Mouse (Mus musculus): ENCODE measurements around the gene Ppfia2. TPM values are rescaled to one million over a fixed set of nuclear protein-coding genes. Genes with fewer than 3 reads are reported as not detected.

The Ppfia2 gene
- polyA plus RNA-seq, 1 experiment = not detected

DNA sequence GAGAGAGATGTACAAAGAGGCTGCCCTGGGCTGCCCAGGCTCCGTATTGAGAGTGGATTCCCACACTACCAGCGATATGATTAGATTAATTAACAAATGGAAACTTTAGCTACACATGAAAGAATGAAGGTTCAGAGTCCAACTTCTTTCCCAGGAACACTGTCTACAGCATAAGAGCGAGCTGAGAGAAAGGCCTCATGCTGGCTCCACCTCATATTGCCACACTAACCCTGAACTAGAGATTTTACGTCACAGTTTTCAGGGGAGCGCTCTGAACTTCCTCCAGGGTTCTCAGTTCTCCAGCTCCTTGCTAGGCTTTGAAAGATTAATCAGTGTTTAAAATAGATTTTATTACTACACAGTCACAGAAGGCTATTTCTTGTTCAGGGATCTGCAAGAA is 471.2 kb downstream of the Ppfia2 start:
- no peaks in the 10 kb centered on the region for H3K27me3 ChIP-seq (ENCODE audit: control insufficient read depth, insufficient read depth, insufficient read length)
- no peaks in the 10 kb centered on the region for H3K79me2 ChIP-seq (ENCODE audit: control insufficient read depth, insufficient read depth)
- H3ac ChIP-seq (ENCODE audit: control insufficient read depth, insufficient read length) = no peak overlapping the region
- no peak overlapping the region for H3K4me3 ChIP-seq
- H3K36me3 ChIP-seq (ENCODE audit: control insufficient read depth, insufficient read depth) = no peaks in the 10 kb centered on the region
- no peak overlapping the region for H3K4me2 ChIP-seq (ENCODE audit: low read depth)
- TF ChIP-seq USF1 (IDR thresholded peaks at IDR 0.05; ENCODE audit: low read depth) = no peak
- TF ChIP-seq POLR2AphosphoS2 (IDR thresholded peaks at IDR 0.05; ENCODE audit: insufficient read length, low read depth) = no peak
- TF ChIP-seq E2F4 (IDR thresholded peaks at IDR 0.05; ENCODE audit: insufficient read depth) = no peak
- TF ChIP-seq SRF (IDR thresholded peaks at IDR 0.05; ENCODE audit: control insufficient read depth, insufficient read length, low read depth) = no peak
- no peak for TF ChIP-seq TCF3 (IDR thresholded peaks at IDR 0.05; ENCODE audit: insufficient read length, low read depth)
- TF ChIP-seq POLR2A (IDR thresholded peaks at IDR 0.05; ENCODE audit: insufficient read length, low read depth) = no peak
- no peak for TF ChIP-seq MYOD1 (IDR thresholded peaks at IDR 0.05; ENCODE audit: control insufficient read depth in 1 of 3, insufficient read length in 2 of 3, low read depth in 2 of 3)
- no peak for TF ChIP-seq MAX (IDR thresholded peaks at IDR 0.05; ENCODE audit: low read depth)
- TF ChIP-seq TCF12 (IDR thresholded peaks at IDR 0.05; ENCODE audit: insufficient read depth, poor library complexity, severe bottlenecking) = no peak
- TF ChIP-seq CEBPB (IDR thresholded peaks at IDR 0.05; ENCODE audit: insufficient read depth, poor library complexity, severe bottlenecking) = no peak
- no peak for TF ChIP-seq MYOG (IDR thresholded peaks at IDR 0.05; ENCODE audit: control insufficient read depth in 1 of 3, insufficient read depth in 1 of 3, insufficient read length in 2 of 3, low read depth in 2 of 3)

DNA sequence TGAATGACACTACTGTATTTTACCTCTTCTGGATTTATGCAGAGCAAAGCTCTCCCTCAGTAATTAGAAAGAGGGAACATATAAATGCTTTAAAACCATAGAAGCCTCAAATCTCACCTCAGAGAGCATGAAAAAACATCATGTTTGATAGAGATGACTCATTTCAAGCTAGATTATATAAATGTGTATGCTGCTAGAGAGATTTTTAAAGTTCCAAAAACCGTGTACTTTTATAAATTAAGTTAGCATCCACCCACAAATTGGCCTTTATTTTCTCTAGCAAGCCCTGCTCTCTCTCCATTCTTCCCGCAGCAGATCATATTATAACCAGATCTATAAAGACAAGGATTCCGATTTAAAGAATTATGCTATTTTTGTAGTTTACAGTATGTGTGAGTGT is 488.9 kb downstream of the Ppfia2 start:
- Histone ChIP-seq H3K4me3 (no peak overlapping the region), H3K27me3 (ENCODE audit: control insufficient read depth, insufficient read depth, insufficient read length) (no peaks in the 10 kb centered on the region), H3K36me3 (ENCODE audit: control insufficient read depth, insufficient read depth) (no peaks in the 10 kb centered on the region), H3K79me2 (ENCODE audit: control insufficient read depth, insufficient read depth) (no peaks in the 10 kb centered on the region), H3K4me2 (ENCODE audit: low read depth) (no peak overlapping the region), H3ac (ENCODE audit: control insufficient read depth, insufficient read length) (no peak overlapping the region)
- TF ChIP-seq E2F4 (IDR thresholded peaks at IDR 0.05; ENCODE audit: insufficient read depth) (no peak), MAX (IDR thresholded peaks at IDR 0.05; ENCODE audit: low read depth) (no peak), MYOG (IDR thresholded peaks at IDR 0.05; ENCODE audit: control insufficient read depth in 1 of 3, insufficient read depth in 1 of 3, insufficient read length in 2 of 3, low read depth in 2 of 3) (no peak), REST (IDR thresholded peaks at IDR 0.05; ENCODE audit: insufficient read depth, insufficient read length) (no peak), TCF3 (IDR thresholded peaks at IDR 0.05; ENCODE audit: insufficient read length, low read depth) (no peak), MYOD1 (IDR thresholded peaks at IDR 0.05; ENCODE audit: control insufficient read depth in 1 of 3, insufficient read length in 2 of 3, low read depth in 2 of 3) (no peak), SRF (IDR thresholded peaks at IDR 0.05; ENCODE audit: control insufficient read depth, insufficient read length, low read depth) (no peak), USF1 (IDR thresholded peaks at IDR 0.05; ENCODE audit: low read depth) (no peak), CEBPB (IDR thresholded peaks at IDR 0.05; ENCODE audit: insufficient read depth, poor library complexity, severe bottlenecking) (no peak)

DNA sequence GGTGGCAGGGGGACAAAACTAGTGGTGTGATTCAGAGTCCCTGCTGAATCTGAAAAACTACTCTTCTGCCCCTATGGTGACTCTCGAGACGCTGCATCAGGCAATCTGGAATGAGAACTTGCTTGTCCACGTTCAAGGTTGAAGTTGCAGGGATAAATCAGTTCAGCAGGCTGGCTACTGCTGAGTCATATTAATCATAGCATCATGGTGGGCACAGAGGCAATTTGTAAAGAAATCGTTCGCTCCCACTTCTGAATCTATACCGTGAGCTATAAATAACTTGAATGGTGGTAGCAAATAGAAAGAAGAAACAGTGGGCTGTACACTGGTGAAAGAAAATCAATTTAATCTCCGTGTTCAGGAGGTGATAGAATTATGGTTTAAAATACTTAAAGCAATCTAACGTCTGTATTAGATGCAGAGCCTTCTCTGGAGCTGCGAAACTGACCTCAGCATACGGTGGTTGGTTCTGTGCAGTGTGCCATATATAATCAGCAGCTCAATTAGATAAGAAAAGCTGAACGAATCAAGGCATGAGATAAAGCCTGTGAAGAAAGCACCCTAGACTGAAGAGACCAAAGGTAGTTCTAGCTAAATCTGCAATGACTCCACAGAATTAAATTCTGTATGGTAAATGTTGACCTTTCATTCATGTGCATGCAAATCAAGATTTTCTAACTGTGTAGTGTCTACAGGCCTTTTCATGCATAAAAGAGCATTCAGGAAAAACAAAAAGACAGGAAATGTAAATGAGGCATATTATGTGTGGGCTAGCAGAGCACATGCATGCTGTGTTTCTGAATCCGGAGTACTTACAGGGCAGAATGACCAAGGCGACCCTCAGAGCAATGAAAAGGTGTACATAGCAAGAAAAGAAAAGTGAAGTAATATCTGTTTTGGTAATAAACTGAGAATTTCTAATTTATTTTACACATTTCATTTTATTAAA is 505.3 kb downstream of the Ppfia2 start:
- Histone ChIP-seq H3ac (ENCODE audit: control insufficient read depth, insufficient read length) (no peak overlapping the region), H3K36me3 (ENCODE audit: control insufficient read depth, insufficient read depth) (no peaks in the 10 kb centered on the region), H3K4me2 (ENCODE audit: low read depth) (no peak overlapping the region), H3K27me3 (ENCODE audit: control insufficient read depth, insufficient read depth, insufficient read length) (no peaks in the 10 kb centered on the region), H3K4me3 (no peak overlapping the region), H3K79me2 (ENCODE audit: control insufficient read depth, insufficient read depth) (no peaks in the 10 kb centered on the region)
- TF ChIP-seq SRF (IDR thresholded peaks at IDR 0.05; ENCODE audit: control insufficient read depth, insufficient read length, low read depth) = no peak
- no peak for TF ChIP-seq TCF12 (IDR thresholded peaks at IDR 0.05; ENCODE audit: insufficient read depth, poor library complexity, severe bottlenecking)
- no peak for TF ChIP-seq REST (IDR thresholded peaks at IDR 0.05; ENCODE audit: insufficient read depth, insufficient read length)
- no peak for TF ChIP-seq USF1 (IDR thresholded peaks at IDR 0.05; ENCODE audit: low read depth)
- TF ChIP-seq MAX (IDR thresholded peaks at IDR 0.05; ENCODE audit: low read depth) = no peak
- no peak for TF ChIP-seq CEBPB (IDR thresholded peaks at IDR 0.05; ENCODE audit: insufficient read depth, poor library complexity, severe bottlenecking)
- no peak for TF ChIP-seq MYOD1 (IDR thresholded peaks at IDR 0.05; ENCODE audit: control insufficient read depth in 1 of 3, insufficient read length in 2 of 3, low read depth in 2 of 3)
- no peak for TF ChIP-seq POLR2AphosphoS2 (IDR thresholded peaks at IDR 0.05; ENCODE audit: insufficient read length, low read depth)
- TF ChIP-seq E2F4 (IDR thresholded peaks at IDR 0.05; ENCODE audit: insufficient read depth) = no peak

Measured in myocyte (in vitro differentiated cells).